Mouse (Mus musculus) limb, embryonic 13.5 days (tissue): ENCODE results near the gene Dcaf4. TPM values are rescaled to one million over a fixed set of nuclear protein-coding genes. Genes with fewer than 3 reads are reported as not detected.

Experiments
- polyA plus RNA-seq: library from polyadenylated mRNA; unstranded; fragments of >200 nt; fragmentation: Nextera tagmentation; extraction: Ambion mirVana; gene quantifications from 2 replicates; pipeline ENCODE4 v1.2.1, GENCODE M21; 2015

Gene Dcaf4
- polyA plus RNA-seq, 1 experiment from 2014 or later, result 37.7 TPM

Other genes starting within 250 kb of the Dcaf4 start
- 5.7 and 6.1 TPM in 2 replicates for gene Dpf3, start 32.8 kb upstream of the Dcaf4 start, polyA plus RNA-seq
- gene Zfyve1, start 76.8 kb downstream of the Dcaf4 start, polyA plus RNA-seq, result 24.5 and 26.1 TPM in 2 replicates
- gene Rbm25, start 110.8 kb downstream of the Dcaf4 start, polyA plus RNA-seq, result 318 and 324 TPM in 2 replicates
- 60.1 TPM in 2 replicates for gene Psen1, start 167.7 kb downstream of the Dcaf4 start, polyA plus RNA-seq
- gene Papln, start 243.2 kb downstream of the Dcaf4 start, polyA plus RNA-seq, result 0.86 and 1.3 TPM in 2 replicates